Mouse (Mus musculus): ENCODE measurements at regions not wholly inside any gene's neighbourhood (a gene's known extent, or its start where the extent isn't known, plus 50 kb on each side); places are given as distances from the start of the nearest gene placed in this dataset.

DNA sequence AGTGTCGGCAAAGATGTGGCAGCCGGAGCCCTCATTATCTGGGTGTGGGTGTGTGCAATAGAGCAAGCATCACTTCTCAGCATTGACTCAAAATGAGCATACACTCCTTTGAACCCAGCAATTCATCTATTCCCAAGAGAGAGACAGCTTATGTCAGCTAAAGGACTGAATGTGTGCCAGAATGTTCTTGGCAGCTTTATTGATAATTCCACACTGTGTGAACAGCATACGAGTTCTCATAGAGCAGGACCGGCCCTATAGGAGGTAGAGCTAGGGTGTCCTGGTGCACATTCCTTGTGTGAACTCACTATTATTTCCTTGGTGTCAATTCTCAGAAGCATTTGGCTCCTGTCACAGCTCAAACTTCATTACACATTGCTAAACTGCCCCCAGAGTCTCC lies 131.3 kb downstream of the Zfp36l2 start:
- WGBS = 88% methylated on average over 4 of the region's 4 CpGs
- H3K27ac ChIP-seq = no peak overlapping the region
- no peak for ATAC-seq (ENCODE audit: low FRiP score, low read depth)

DNA sequence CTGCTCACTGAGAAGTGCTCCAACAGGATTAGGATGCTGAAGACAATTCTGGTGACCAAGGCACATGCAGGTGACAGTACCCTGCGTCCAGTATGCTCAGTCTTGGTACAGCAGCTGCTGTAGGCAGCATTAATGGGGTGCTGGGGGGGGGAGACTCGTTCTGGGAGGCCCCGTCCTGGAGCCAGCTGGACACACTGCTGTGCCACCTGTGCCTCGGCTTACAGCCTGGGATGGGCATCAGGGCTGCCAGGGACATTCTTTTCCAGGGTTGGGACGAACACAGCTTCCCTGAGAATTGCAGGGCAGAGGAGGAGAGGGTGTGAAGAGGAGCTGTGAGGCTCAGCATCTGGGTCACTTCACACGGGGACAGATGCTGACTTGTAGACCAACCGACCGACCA lies 135.3 kb downstream of the Zfp36l2 start:
- ATAC-seq (ENCODE audit: low FRiP score, low read depth) = no peak

More for the DNA sequence above, 131.3 kb downstream of the Zfp36l2 start:
- Histone ChIP-seq H3K4me1 (peaks cover 20% of the 10 kb centered on the region), H3K9me3 (no peaks in the 10 kb centered on the region), H3K4me2 (replicated peaks) (no peak overlapping the region), H3K27me3 (no peaks in the 10 kb centered on the region), H3K4me3 (no peak overlapping the region), H3K9ac (no peak overlapping the region), H3K36me3 (no peaks in the 10 kb centered on the region)

DNA sequence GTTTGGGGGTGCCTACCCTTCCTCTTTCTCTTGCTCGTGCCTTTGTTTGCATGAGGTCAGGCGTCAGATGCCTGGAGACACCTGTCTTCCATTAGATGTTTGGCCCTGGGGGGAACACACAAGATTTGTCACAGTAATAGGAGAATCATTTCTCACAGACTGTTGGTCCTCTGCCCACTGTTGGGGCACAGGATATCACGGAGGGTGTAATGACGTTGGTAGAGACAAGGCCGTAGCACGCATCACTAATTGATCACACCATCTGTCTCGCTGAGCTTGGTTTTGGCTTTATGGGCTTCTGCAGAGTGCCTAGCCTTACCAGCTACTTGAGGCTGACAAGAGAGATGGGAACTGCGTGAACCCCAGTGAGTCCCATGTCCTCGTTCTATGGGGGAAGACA lies 136.5 kb downstream of the Zfp36l2 start:
- Histone ChIP-seq H3K27me3 (no peaks in the 10 kb centered on the region), H3K4me1 (peaks cover 5% of the 10 kb centered on the region), H3K27ac (no peak overlapping the region), H3K9ac (no peak overlapping the region), H3K9me3 (peaks cover 5% of the 10 kb centered on the region), H3K4me3 (no peak overlapping the region), H3K36me3 (no peaks in the 10 kb centered on the region), H3K4me2 (replicated peaks) (no peak overlapping the region)
- 60% methylated on average over 9 of the region's 9 CpGs for WGBS
- no peak; the same call in 1 of the 2 replicates for ATAC-seq (ENCODE audit: low FRiP score, low read depth)

More for the DNA sequence above, 135.3 kb downstream of the Zfp36l2 start:
- Histone ChIP-seq H3K9ac (no peak overlapping the region), H3K4me1 (peaks cover 13% of the 10 kb centered on the region), H3K27ac (no peak overlapping the region), H3K36me3 (no peaks in the 10 kb centered on the region), H3K27me3 (no peaks in the 10 kb centered on the region), H3K4me3 (no peak overlapping the region), H3K4me2 (replicated peaks) (no peak overlapping the region), H3K9me3 (peaks cover 2% of the 10 kb centered on the region)
- WGBS = 76% methylated on average over 8 of the region's 8 CpGs

DNA sequence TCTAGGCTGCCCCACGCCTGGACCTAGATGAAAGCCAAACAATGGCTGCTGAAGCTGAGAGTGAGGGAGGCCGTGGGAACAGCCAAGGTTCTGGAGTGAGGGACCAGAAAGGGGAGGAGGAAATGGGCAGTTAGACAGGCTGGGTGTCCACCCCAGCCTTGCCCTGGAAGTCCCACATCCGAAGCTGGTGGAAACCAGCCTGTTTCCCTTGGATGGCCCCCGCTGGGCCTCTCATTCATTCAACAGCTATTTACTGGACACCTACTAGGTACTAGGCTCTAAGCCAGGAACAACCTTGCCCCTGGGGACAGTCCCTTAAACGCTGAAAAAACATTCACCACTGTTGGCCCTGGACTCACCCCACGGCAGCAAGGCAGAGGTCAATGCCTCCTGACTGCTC lies 139.2 kb downstream of the Zfp36l2 start:
- H3K9me3 ChIP-seq = peaks cover 5% of the 10 kb centered on the region
- no peaks in the 10 kb centered on the region for H3K36me3 ChIP-seq
- no peak overlapping the region for H3K4me3 ChIP-seq
- H3K9ac ChIP-seq = no peak overlapping the region
- H3K27ac ChIP-seq = no peak overlapping the region
- H3K4me2 ChIP-seq (replicated peaks) = no peak overlapping the region
- H3K27me3 ChIP-seq = no peaks in the 10 kb centered on the region
- peaks cover 26% of the 10 kb centered on the region for H3K4me1 ChIP-seq
- WGBS = 53% methylated on average over 6 of the region's 6 CpGs
- ATAC-seq (ENCODE audit: low FRiP score, low read depth) = no peak

DNA sequence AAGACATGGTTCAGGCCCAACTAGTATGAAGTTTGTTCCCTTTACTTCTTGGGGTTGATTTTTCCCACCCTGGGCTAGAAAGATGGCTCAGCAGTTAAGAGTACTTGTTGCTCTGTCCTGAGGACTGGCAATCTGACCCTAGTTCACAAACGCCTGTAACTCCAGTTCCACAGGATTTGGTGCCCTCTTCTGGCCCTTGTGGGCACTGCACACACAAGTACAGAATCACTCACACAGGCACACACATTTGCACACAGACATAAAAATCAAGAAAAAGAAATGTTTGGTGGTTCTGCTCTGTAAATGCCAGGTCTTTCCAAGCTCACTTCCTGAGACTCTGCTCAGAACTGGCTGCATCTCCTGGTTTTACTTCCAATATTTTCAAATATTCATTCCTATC lies 140.2 kb downstream of the Zfp36l2 start:
- peaks cover 5% of the 10 kb centered on the region for H3K9me3 ChIP-seq
- H3K4me3 ChIP-seq = no peak overlapping the region
- no peaks in the 10 kb centered on the region for H3K27me3 ChIP-seq
- peaks cover 36% of the 10 kb centered on the region for H3K4me1 ChIP-seq
- no peak overlapping the region for H3K27ac ChIP-seq
- H3K36me3 ChIP-seq = no peaks in the 10 kb centered on the region
- ATAC-seq (ENCODE audit: low FRiP score, low read depth) = no peak
- H3K4me2 ChIP-seq (replicated peaks) = no peak overlapping the region
- 75% methylated on average over 1 of the region's 1 CpGs for WGBS
- H3K9ac ChIP-seq = no peak overlapping the region

DNA sequence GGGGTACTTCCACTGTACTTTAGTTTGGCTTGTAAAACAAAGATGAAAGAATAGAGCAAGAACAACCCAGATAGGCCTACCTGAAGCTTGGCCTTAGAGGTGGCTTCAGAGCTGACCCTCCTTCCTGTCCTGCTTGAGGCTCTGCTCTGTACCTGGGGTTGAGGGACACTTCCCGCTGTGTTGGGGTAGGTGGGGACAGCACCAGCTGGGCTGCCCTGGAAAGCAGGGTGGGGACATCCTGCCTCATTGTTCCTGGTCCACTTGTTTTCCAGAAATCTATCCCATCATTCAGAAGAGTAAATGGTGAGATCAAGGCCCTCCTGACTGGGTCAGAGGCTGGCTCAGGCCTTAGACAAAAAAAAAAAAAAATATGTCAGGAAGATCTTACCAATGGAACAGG lies 141.9 kb downstream of the Zfp36l2 start:
- Histone ChIP-seq H3K4me2 (replicated peaks) (no peak overlapping the region), H3K4me3 (no peak overlapping the region), H3K27ac (peak overlapping the region; percentile 80; the same call in 1 of the 2 replicates), H3K27me3 (no peaks in the 10 kb centered on the region), H3K4me1 (peaks cover 37% of the 10 kb centered on the region), H3K9ac (no peak overlapping the region), H3K9me3 (peaks cover 8% of the 10 kb centered on the region), H3K36me3 (no peaks in the 10 kb centered on the region)
- ATAC-seq (ENCODE audit: low FRiP score, low read depth) = no peak
- 91% methylated on average over 1 of the region's 1 CpGs for whole genome bisulfite sequencing

DNA sequence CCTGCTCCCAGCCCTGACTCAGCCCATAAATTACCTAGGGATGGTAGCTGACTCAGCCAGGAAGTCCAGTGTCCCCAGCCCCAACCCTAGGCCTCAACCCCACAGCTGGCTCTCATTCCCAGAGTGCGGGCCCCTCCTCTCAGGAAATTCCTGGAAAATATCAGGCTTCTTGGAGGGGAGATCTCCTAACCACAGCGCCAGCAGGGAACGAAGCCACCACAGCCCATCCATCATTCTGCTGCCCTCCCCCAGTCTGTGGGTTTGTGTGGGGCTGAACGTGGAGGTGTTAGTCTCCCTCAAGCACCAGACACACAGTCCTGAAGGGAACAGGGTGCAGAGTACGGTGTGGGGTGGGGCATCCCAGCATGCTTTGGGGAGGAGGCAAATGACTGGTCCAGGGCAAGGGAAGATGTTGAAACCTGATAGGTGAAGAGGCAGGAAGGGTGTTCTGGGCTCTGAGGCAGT lies 143.2 kb downstream of the Zfp36l2 start:
- ATAC-seq (ENCODE audit: low FRiP score, low read depth) = peak; percentile 84
- H3K27me3 ChIP-seq = no peaks in the 10 kb centered on the region
- peaks cover 11% of the 10 kb centered on the region for H3K9me3 ChIP-seq
- H3K9ac ChIP-seq = no peak overlapping the region
- peak overlapping the region; percentile 1; the same call in 1 of the 2 replicates for H3K4me2 ChIP-seq (replicated peaks)
- H3K27ac ChIP-seq = peak overlapping the region; percentile 80
- no peaks in the 10 kb centered on the region for H3K36me3 ChIP-seq
- H3K4me1 ChIP-seq = peaks cover 37% of the 10 kb centered on the region
- 4% methylated on average over 5 of the region's 5 CpGs for WGBS
- no peak overlapping the region for H3K4me3 ChIP-seq

DNA sequence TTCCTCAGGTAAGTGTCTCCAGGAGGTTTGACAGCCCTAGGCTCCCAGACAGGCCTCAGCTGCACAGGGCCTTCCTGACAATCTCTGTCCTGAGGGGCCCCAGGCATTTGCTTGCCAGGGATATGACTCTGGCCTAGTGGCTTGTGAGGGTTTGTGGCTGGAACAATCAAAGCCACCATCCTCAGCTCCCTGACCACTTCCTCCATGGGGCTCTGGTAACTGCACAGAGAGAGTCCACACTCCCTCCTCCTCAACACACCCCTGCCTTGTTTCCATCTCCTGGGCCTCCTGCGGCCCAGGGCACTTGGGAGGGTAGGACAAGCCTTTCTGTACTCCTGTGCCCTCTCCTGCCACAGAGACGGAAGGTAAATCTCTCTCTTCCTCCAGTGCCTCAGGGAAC lies 144.6 kb downstream of the Zfp36l2 start:
- ATAC-seq (ENCODE audit: low FRiP score, low read depth) = no peak
- 68% methylated on average over 2 of the region's 2 CpGs for WGBS
- Histone ChIP-seq H3K9me3 (peaks cover 12% of the 10 kb centered on the region), H3K36me3 (no peaks in the 10 kb centered on the region), H3K27me3 (no peaks in the 10 kb centered on the region), H3K27ac (peak overlapping the region; percentile 80; the same call in 1 of the 2 replicates), H3K9ac (no peak overlapping the region), H3K4me2 (replicated peaks) (no peak overlapping the region), H3K4me1 (peaks cover 41% of the 10 kb centered on the region), H3K4me3 (no peak overlapping the region)

DNA sequence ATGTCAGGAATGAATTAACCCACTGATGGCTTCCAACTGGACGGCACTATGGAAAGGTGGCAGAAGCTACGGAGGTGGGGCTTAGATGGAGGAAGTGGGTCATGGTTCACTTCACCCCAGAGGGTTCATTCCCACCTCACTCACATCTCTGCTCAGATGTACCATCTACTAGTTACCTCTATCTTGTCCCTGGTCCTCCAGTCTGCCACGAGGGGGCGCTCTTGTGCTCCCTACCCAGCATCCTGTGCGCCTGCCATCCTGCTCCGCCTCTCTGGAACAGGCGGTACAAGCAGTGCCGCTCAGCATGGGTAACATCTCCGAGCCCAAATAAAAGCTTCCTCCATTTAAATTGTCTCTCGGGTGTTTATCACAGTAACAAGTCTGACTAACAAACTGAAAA lies 148.3 kb downstream of the Zfp36l2 start:
- Histone ChIP-seq H3K9me3 (peaks cover 7% of the 10 kb centered on the region; the same call in 1 of the 2 replicates), H3K36me3 (no peaks in the 10 kb centered on the region), H3K27ac (no peak overlapping the region), H3K4me1 (peaks cover 56% of the 10 kb centered on the region), H3K9ac (no peak overlapping the region), H3K27me3 (no peaks in the 10 kb centered on the region), H3K4me2 (replicated peaks) (no peak overlapping the region), H3K4me3 (no peak overlapping the region)
- no peak for ATAC-seq (ENCODE audit: low FRiP score, low read depth)
- WGBS = 83% methylated on average over 10 of the region's 10 CpGs

DNA sequence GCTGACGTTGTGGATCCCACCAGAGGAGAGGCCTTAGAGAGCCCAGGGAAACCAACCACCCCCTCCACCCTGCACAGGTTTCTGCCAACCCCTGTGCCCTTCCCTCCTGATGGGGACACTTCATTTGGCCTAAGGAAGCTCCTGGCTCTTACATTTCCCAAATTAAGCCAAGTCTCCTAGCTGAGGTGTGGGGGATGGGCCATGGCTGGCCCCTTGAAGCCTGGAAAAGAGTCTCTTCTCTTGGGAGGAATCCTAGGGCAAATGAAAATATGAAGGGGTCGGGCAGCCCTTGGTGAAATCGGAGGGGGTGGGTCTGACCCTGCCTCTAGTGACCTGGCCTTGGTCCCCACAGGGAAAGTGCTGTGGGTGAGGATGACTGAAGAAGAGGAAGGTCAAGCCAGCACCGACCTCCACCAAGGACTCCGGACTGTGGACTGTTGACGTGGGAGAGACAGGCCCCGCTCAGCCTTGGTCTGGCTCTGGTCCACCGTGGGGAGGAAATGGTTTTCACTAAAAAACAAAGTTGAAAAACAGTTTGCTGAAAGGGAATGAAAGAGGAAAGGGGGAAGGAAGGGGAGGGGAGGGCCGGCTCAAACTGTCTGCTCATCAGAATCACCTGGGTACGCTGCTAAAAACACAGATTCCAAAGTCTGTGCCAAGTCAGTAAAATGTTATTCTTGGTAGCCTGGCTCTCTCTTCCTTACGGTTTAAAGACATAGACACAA lies 150.0 kb downstream of the Zfp36l2 start:
- Histone ChIP-seq H3K9me3 (peaks cover 7% of the 10 kb centered on the region; the same call in 1 of the 2 replicates), H3K27me3 (no peaks in the 10 kb centered on the region), H3K9ac (0 out of 2 replicates have a peak overlapping the region, but pooled peaks have one; percentile 21), H3K27ac (peak overlapping the region; percentile 81; the same call in 1 of the 2 replicates), H3K4me3 (no peak overlapping the region), H3K4me1 (peaks cover 49% of the 10 kb centered on the region), H3K4me2 (replicated peaks) (no peak overlapping the region), H3K36me3 (no peaks in the 10 kb centered on the region)
- 41% methylated on average over 11 of the region's 11 CpGs for WGBS
- ATAC-seq (ENCODE audit: low FRiP score, low read depth) = peak; percentile 37

DNA sequence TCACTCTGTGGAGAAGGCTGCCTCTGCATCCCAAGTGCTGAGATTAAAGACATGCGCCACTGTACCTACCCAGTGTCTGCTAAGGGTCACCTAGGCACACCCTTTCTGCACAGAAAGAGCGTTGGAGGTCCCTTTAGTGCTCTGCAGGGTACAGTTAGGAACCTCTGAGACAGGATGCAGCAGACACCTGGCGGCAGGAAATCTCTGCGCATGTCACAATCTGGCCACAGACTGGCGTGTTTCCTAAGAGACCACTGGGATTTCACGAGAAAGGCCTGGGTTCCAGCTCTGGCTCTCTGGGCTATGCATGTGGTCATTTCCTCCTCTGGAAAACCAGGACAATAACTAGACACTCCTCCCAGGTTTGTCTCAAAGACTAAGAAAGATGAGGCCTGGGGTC lies 151.7 kb downstream of the Zfp36l2 start:
- peaks cover 62% of the 10 kb centered on the region for H3K4me1 ChIP-seq
- no peak overlapping the region for H3K4me2 ChIP-seq (replicated peaks)
- H3K9me3 ChIP-seq = peaks cover 5% of the 10 kb centered on the region; the same call in 1 of the 2 replicates
- H3K27me3 ChIP-seq = no peaks in the 10 kb centered on the region
- WGBS = 77% methylated on average over 6 of the region's 6 CpGs
- ATAC-seq (ENCODE audit: low FRiP score, low read depth) = no peak
- no peak overlapping the region for H3K27ac ChIP-seq
- H3K4me3 ChIP-seq = no peak overlapping the region
- H3K9ac ChIP-seq = no peak overlapping the region
- H3K36me3 ChIP-seq = no peaks in the 10 kb centered on the region

DNA sequence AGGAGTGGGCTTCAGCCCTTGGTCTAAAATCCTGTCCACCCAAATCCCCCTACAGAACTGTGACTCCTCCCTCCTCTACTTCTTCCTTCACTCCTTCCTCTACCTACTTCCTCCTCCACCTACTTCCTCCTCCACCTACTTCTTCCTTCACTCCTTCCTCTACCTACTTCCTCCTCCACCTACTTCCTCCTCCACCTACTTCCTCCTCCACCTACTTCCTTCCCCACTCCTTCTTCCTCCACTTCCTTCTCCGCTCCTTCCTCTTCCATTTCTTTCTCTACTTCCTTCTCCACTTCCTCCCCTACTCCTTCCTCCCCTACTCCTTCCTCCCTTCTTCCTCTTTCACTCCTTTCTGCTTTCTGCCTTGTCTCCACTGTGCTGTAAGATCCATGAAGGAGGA lies 152.9 kb downstream of the Zfp36l2 start:
- H3K27me3 ChIP-seq = no peaks in the 10 kb centered on the region
- ATAC-seq (ENCODE audit: low FRiP score, low read depth) = no peak
- WGBS = 100% methylated on average over 1 of the region's 1 CpGs
- H3K4me2 ChIP-seq (replicated peaks) = no peak overlapping the region
- no peak overlapping the region for H3K27ac ChIP-seq
- no peaks in the 10 kb centered on the region for H3K36me3 ChIP-seq
- no peak overlapping the region for H3K4me3 ChIP-seq
- peaks cover 66% of the 10 kb centered on the region for H3K4me1 ChIP-seq
- H3K9me3 ChIP-seq = 0 out of 2 replicates have a peak, but pooled peaks cover 4% of the 10 kb centered on the region
- no peak overlapping the region for H3K9ac ChIP-seq

DNA sequence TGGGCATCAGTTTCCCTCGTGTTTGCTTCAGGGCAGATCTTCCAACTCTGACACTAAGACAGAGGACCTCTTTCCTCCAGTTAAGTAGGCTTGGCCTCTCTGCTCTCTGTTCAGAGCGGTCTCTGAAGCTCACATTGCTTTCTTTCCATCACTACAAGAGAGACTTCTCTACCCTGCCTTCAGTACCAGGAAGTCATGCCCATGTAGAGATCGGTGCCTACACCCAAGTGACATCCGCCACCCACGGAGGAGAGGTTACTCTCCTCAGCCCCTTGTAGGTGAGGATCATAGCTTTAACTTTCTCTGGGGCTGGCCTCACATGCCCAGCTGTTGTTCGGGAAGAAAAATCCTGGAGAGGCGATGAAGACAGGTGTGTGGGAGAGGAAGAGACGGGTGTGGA lies 155.3 kb downstream of the Zfp36l2 start:
- 82% methylated on average over 8 of the region's 8 CpGs for WGBS
- H3K4me2 ChIP-seq (replicated peaks) = no peak overlapping the region
- no peaks in the 10 kb centered on the region for H3K9me3 ChIP-seq
- H3K9ac ChIP-seq = no peak overlapping the region
- peaks cover 66% of the 10 kb centered on the region for H3K4me1 ChIP-seq
- no peaks in the 10 kb centered on the region for H3K27me3 ChIP-seq
- ATAC-seq (ENCODE audit: low FRiP score, low read depth) = no peak
- H3K4me3 ChIP-seq = no peak overlapping the region
- H3K27ac ChIP-seq = no peak overlapping the region; the same call in 1 of the 2 replicates
- no peaks in the 10 kb centered on the region for H3K36me3 ChIP-seq

All from limb, embryonic 13.5 days (tissue).